Mouse (Mus musculus) kidney, adult 18-20 months (tissue): ENCODE measurements around the gene Morn2.
"Not testable (repeated sequence)": the region's sequence is repeated elsewhere in the genome, so short reads cannot be mapped to it uniquely, and the experiment has no call there.

Experiments used
- DNase-seq: peaks from one replicate; pipeline ENCODE4 v3.0.0; 2021

Morn2 gene

GRCm38 (mm10) chr17:80290074-80290657 lies at the start of gene Morn2, which contains the start of gene Dhx57:
Gene Morn2 (plus strand): TSS chr17:80290203.
Gene Dhx57 (minus strand): TSS chr17:80290476.
- DNase-seq = peak; percentile 98

- no peak for DNase-seq
Measured at GRCm38 (mm10) chr17:80241594-80241993, 48.4 kb upstream of the Morn2 start.

GRCm38 (mm10) chr17:80243116-80243515 lies 46.9 kb upstream of the Morn2 start:
- DNase-seq = no peak

GRCm38 (mm10) chr17:80252757-80253525 lies 37.1 kb upstream of the Morn2 start:
- DNase-seq = no peak

GRCm38 (mm10) chr17:80254421-80254820 lies 35.6 kb upstream of the Morn2 start:
- no peak for DNase-seq

GRCm38 (mm10) chr17:80255208-80255607 lies 34.8 kb upstream of the Morn2 start:
- DNase-seq = peak; percentile 19

- DNase-seq = no peak
Measured at GRCm38 (mm10) chr17:80267065-80267464, 22.9 kb upstream of the Morn2 start.

GRCm38 (mm10) chr17:80268151-80268550 lies 21.9 kb upstream of the Morn2 start:
- DNase-seq = no peak

- not testable (repeated sequence) for DNase-seq
Measured at GRCm38 (mm10) chr17:80270622-80271021, 19.4 kb upstream of the Morn2 start.

GRCm38 (mm10) chr17:80278255-80278654 lies 11.7 kb upstream of the Morn2 start:
- no peak for DNase-seq

GRCm38 (mm10) chr17:80279340-80280070 lies 10.5 kb upstream of the Morn2 start:
- no peak for DNase-seq

GRCm38 (mm10) chr17:80284446-80284845 lies 5.6 kb upstream of the Morn2 start:
- no peak for DNase-seq

- DNase-seq = no peak
Measured at GRCm38 (mm10) chr17:80288012-80288411, 2.0 kb upstream of the Morn2 start.

GRCm38 (mm10) chr17:80289280-80290073 lies 526 bp upstream of the Morn2 start:
- DNase-seq = no peak

- DNase-seq = peak; percentile 12
Measured at GRCm38 (mm10) chr17:80291148-80291547, 1.1 kb downstream of the Morn2 start.

- no peak for DNase-seq
Measured at GRCm38 (mm10) chr17:80295258-80295657, 5.3 kb downstream of the Morn2 start.

- no peak for DNase-seq
Measured at GRCm38 (mm10) chr17:80298844-80299243, 8.8 kb downstream of the Morn2 start.

GRCm38 (mm10) chr17:80307251-80307650 lies 17.2 kb downstream of the Morn2 start, which contains the start of gene Arhgef33:
Gene Arhgef33 (plus strand): TSS chr17:80307407.
- no peak for DNase-seq

GRCm38 (mm10) chr17:80311761-80312160 lies 21.8 kb downstream of the Morn2 start:
- no peak for DNase-seq

- no peak for DNase-seq
Measured at GRCm38 (mm10) chr17:80312405-80312804, 22.4 kb downstream of the Morn2 start.

- DNase-seq = no peak
Measured at GRCm38 (mm10) chr17:80322228-80322627, 32.2 kb downstream of the Morn2 start.

- no peak for DNase-seq
Measured at GRCm38 (mm10) chr17:80323015-80323414, 33.0 kb downstream of the Morn2 start.

GRCm38 (mm10) chr17:80323658-80324057 lies 33.7 kb downstream of the Morn2 start:
- DNase-seq = no peak
